Mouse (Mus musculus) hindbrain, embryonic 16.5 days (tissue): ENCODE data around the gene Ica1. TPM values are rescaled to one million over a fixed set of nuclear protein-coding genes. Genes with fewer than 3 reads are reported as not detected.

ENCODE experiments used
- ATAC-seq: fragments of 200-750 bp; cut with Nextera tagmentation; 2 replicates; pipeline ENCODE4 v1.8.0; 2017; ENCODE audit warnings: moderate TSS enrichment, moderate library complexity
- H3K27ac ChIP-seq: fragments of 300-500 bp; sonication (generic); 2 replicates; pipeline ENCODE4 v1.5.1; 2014; ENCODE audit warnings: low read depth, mild to moderate bottlenecking, control low read depth, low read length, moderate library complexity
- H3K27me3 ChIP-seq: fragments of 300-500 bp; sonication (generic); replicated peaks from 2 replicates; pipeline ENCODE4 v1.6.1; 2014; ENCODE audit warnings: low read length; ENCODE audit not compliant: control insufficient read depth, insufficient read depth
- H3K36me3 ChIP-seq: fragments of 300-500 bp; sonication (generic); 2 replicates; pipeline ENCODE4 v1.6.1; 2014; ENCODE audit warnings: mild to moderate bottlenecking, low read length, moderate library complexity, mixed read lengths; ENCODE audit not compliant: control insufficient read depth, insufficient read depth
- H3K4me1 ChIP-seq: fragments of 300-500 bp; sonication (generic); 2 replicates; pipeline ENCODE4 v1.6.1; 2014; ENCODE audit warnings: low read depth, low read length; ENCODE audit not compliant: control insufficient read depth, insufficient read depth
- H3K4me2 ChIP-seq: fragments of 300-500 bp; sonication (generic); 2 replicates; pipeline ENCODE4 v1.6.1; 2014; ENCODE audit warnings: mild to moderate bottlenecking, low read length, control low read depth, moderate library complexity
- H3K4me3 ChIP-seq: fragments of 300-500 bp; sonication (generic); 2 replicates; pipeline ENCODE4 v1.5.1; 2014; ENCODE audit warnings: mild to moderate bottlenecking, low read length, control low read depth, moderate library complexity
- H3K9ac ChIP-seq: fragments of 300-500 bp; sonication (generic); 2 replicates; pipeline ENCODE4 v1.6.1; 2014; ENCODE audit warnings: low read depth, mild to moderate bottlenecking, control low read depth, low read length, moderate library complexity
- H3K9me3 ChIP-seq: fragments of 300-500 bp; sonication (generic); 2 replicates; pipeline ENCODE4 v1.6.1; 2014; ENCODE audit warnings: mild to moderate bottlenecking, low read length, moderate library complexity; ENCODE audit not compliant: control insufficient read depth
- whole genome bisulfite sequencing: fragments of 180-500 bp; shearing (Covaris S2); extraction: QIAGEN DNeasy Blood & Tissue Kit; methylation state at CpG from one replicate; pipeline ENCODE4 v1.1.7; 2014; 5-methylcytosine and 5-hydroxymethylcytosine counted together
- polyA plus RNA-seq: library from polyadenylated mRNA; unstranded; fragments of >200 nt; fragmentation: Nextera tagmentation; extraction: Ambion mirVana; gene quantifications from 2 replicates; pipeline ENCODE4 v1.2.1, GENCODE M21; 2015

The Ica1 gene
- polyA plus RNA-seq, 1 experiment from 2014 or later = 81.0 TPM

GRCm38 (mm10) chr6:8716539-8716938 lies 61.7 kb downstream of the Ica1 start:
- H3K27me3 ChIP-seq = no peaks in the 10 kb centered on the region
- no peaks in the 10 kb centered on the region for H3K9me3 ChIP-seq
- ATAC-seq = no peak
- H3K4me1 ChIP-seq = no peaks in the 10 kb centered on the region
- WGBS = 92% methylated on average over 2 of the region's 2 CpGs
- no peak overlapping the region for H3K4me2 ChIP-seq
- no peak overlapping the region for H3K9ac ChIP-seq
- H3K36me3 ChIP-seq = no peaks in the 10 kb centered on the region; the same call in 1 of the 2 replicates
- H3K27ac ChIP-seq = no peak overlapping the region
- no peak overlapping the region for H3K4me3 ChIP-seq

GRCm38 (mm10) chr6:8711246-8711645 lies 67.0 kb downstream of the Ica1 start:
- Histone ChIP-seq H3K27ac (no peak overlapping the region), H3K4me2 (no peak overlapping the region), H3K9me3 (no peaks in the 10 kb centered on the region), H3K27me3 (no peaks in the 10 kb centered on the region), H3K4me1 (no peaks in the 10 kb centered on the region), H3K9ac (no peak overlapping the region), H3K4me3 (no peak overlapping the region), H3K36me3 (no peaks in the 10 kb centered on the region; the same call in 1 of the 2 replicates)
- WGBS = 91% methylated on average over 5 of the region's 5 CpGs
- ATAC-seq = no peak

- WGBS = 73% methylated on average over 12 of the region's 12 CpGs
- Histone ChIP-seq H3K4me1 (no peaks in the 10 kb centered on the region), H3K27ac (no peak overlapping the region), H3K36me3 (no peaks in the 10 kb centered on the region), H3K4me3 (no peak overlapping the region), H3K4me2 (no peak overlapping the region), H3K9ac (no peak overlapping the region), H3K9me3 (no peaks in the 10 kb centered on the region), H3K27me3 (no peaks in the 10 kb centered on the region)
- no peak for ATAC-seq
These were observed 83.4 kb downstream of the Ica1 start for GRCm38 (mm10) chr6:8694636-8695514.

GRCm38 (mm10) chr6:8693926-8694635 lies 84.2 kb downstream of the Ica1 start:
- Histone ChIP-seq H3K4me3 (no peak overlapping the region), H3K4me1 (no peaks in the 10 kb centered on the region), H3K4me2 (no peak overlapping the region), H3K27ac (no peak overlapping the region), H3K9me3 (no peaks in the 10 kb centered on the region), H3K36me3 (no peaks in the 10 kb centered on the region), H3K27me3 (no peaks in the 10 kb centered on the region), H3K9ac (no peak overlapping the region)
- ATAC-seq = peak; percentile 64
- WGBS = 16% methylated on average over 10 of the region's 10 CpGs

- H3K27me3 ChIP-seq = no peaks in the 10 kb centered on the region
- H3K36me3 ChIP-seq = no peaks in the 10 kb centered on the region
- H3K9ac ChIP-seq = no peak overlapping the region
- no peak overlapping the region for H3K27ac ChIP-seq
- no peak for ATAC-seq
- no peak overlapping the region for H3K4me2 ChIP-seq
- WGBS = 45% methylated on average over 11 of the region's 11 CpGs
- H3K4me1 ChIP-seq = no peaks in the 10 kb centered on the region
- no peaks in the 10 kb centered on the region for H3K9me3 ChIP-seq
- H3K4me3 ChIP-seq = no peak overlapping the region
These were observed 85.0 kb downstream of the Ica1 start for GRCm38 (mm10) chr6:8693141-8693881.

GRCm38 (mm10) chr6:8691199-8691975 lies 86.9 kb downstream of the Ica1 start:
- Histone ChIP-seq H3K27ac (no peak overlapping the region), H3K4me1 (no peaks in the 10 kb centered on the region), H3K27me3 (no peaks in the 10 kb centered on the region), H3K9ac (no peak overlapping the region), H3K4me3 (no peak overlapping the region), H3K4me2 (no peak overlapping the region), H3K36me3 (no peaks in the 10 kb centered on the region), H3K9me3 (no peaks in the 10 kb centered on the region)
- 62% methylated on average over 2 of the region's 2 CpGs for WGBS
- ATAC-seq = no peak

- H3K27me3 ChIP-seq = no peaks in the 10 kb centered on the region
- no peak for ATAC-seq
- no peaks in the 10 kb centered on the region for H3K36me3 ChIP-seq
- WGBS = 68% methylated on average over 3 of the region's 3 CpGs
- no peak overlapping the region for H3K9ac ChIP-seq
- no peaks in the 10 kb centered on the region for H3K4me1 ChIP-seq
- no peak overlapping the region for H3K27ac ChIP-seq
- no peak overlapping the region for H3K4me3 ChIP-seq
- H3K4me2 ChIP-seq = no peak overlapping the region
- no peaks in the 10 kb centered on the region for H3K9me3 ChIP-seq
These were observed 87.8 kb downstream of the Ica1 start for GRCm38 (mm10) chr6:8690441-8690840.

GRCm38 (mm10) chr6:8686678-8687580 lies 91.4 kb downstream of the Ica1 start:
- H3K36me3 ChIP-seq = no peaks in the 10 kb centered on the region
- H3K4me1 ChIP-seq = no peaks in the 10 kb centered on the region
- H3K9me3 ChIP-seq = no peaks in the 10 kb centered on the region
- WGBS = 88% methylated on average over 14 of the region's 14 CpGs
- no peaks in the 10 kb centered on the region for H3K27me3 ChIP-seq
- no peak overlapping the region for H3K4me3 ChIP-seq
- no peak overlapping the region for H3K27ac ChIP-seq
- no peak overlapping the region for H3K9ac ChIP-seq
- ATAC-seq = no peak
- H3K4me2 ChIP-seq = no peak overlapping the region
